Mouse (Mus musculus): ENCODE results near the gene Plcd3. TPM values are rescaled to one million over a fixed set of nuclear protein-coding genes. Genes with fewer than 3 reads are reported as not detected.

Plcd3 gene
- total and polyA plus RNA-seq, 2 experiments = 1.0 to 2.0 TPM

GRCm38 (mm10) chr11:103066191-103067050 lies 35.0 kb downstream of the Plcd3 start:
- DNase-seq (ENCODE audit: extremely low read depth, low read depth, low spot score) = peak; percentile 51

GRCm38 (mm10) chr11:103058499-103059085 lies 42.9 kb downstream of the Plcd3 start:
- Histone ChIP-seq H3K4me3 (ENCODE audit: insufficient read depth, low read depth, low read length) (no peak overlapping the region), H3K79me2 (ENCODE audit: control insufficient read depth, insufficient read depth, low read length) (no peaks in the 10 kb centered on the region), H3K27ac (replicated peaks; ENCODE audit: insufficient read depth, low read depth, low read length) (no peak overlapping the region), H3K4me1 (ENCODE audit: control insufficient read depth, insufficient read depth, low read length) (no peaks in the 10 kb centered on the region), H3K27me3 (ENCODE audit: control insufficient read depth, insufficient read depth, low read length) (no peaks in the 10 kb centered on the region), H3K9ac (ENCODE audit: low read depth, low read length) (no peak overlapping the region), H3K36me3 (ENCODE audit: control insufficient read depth, insufficient read depth, low read length) (peaks cover 67% of the 10 kb centered on the region)
- DNase-seq (ENCODE audit: extremely low read depth, low read depth, low spot score) = no peak
- 79% methylated on average over 3 of the region's 3 CpGs for WGBS
- TF ChIP-seq CTCF (IDR thresholded peaks at IDR 0.05; ENCODE audit: low read depth, low read length) (no peak), POLR2A (IDR thresholded peaks at IDR 0.05; ENCODE audit: extremely low read depth, insufficient read depth, low read length) (no peak)

More at GRCm38 (mm10) chr11:103066191-103067050, 35.0 kb downstream of the Plcd3 start:
- Histone ChIP-seq H3K27me3 (ENCODE audit: control insufficient read depth, insufficient read depth, low read length) (no peaks in the 10 kb centered on the region), H3K4me1 (ENCODE audit: control insufficient read depth, insufficient read depth, low read length) (peaks cover 7% of the 10 kb centered on the region; the same call in 1 of the 2 replicates), H3K4me3 (ENCODE audit: insufficient read depth, low read depth, low read length) (no peak overlapping the region), H3K36me3 (ENCODE audit: control insufficient read depth, insufficient read depth, low read length) (peaks cover 52% of the 10 kb centered on the region), H3K27ac (replicated peaks; ENCODE audit: insufficient read depth, low read depth, low read length) (no peak overlapping the region), H3K79me2 (ENCODE audit: control insufficient read depth, insufficient read depth, low read length) (no peaks in the 10 kb centered on the region), H3K9ac (ENCODE audit: low read depth, low read length) (no peak overlapping the region)
- 80% methylated on average over 14 of the region's 14 CpGs for WGBS
- TF ChIP-seq POLR2A (IDR thresholded peaks at IDR 0.05; ENCODE audit: extremely low read depth, insufficient read depth, low read length) (no peak), CTCF (IDR thresholded peaks at IDR 0.05; ENCODE audit: low read depth, low read length) (no peak)

GRCm38 (mm10) chr11:103056636-103057035 lies 44.8 kb downstream of the Plcd3 start:
- Histone ChIP-seq H3K4me1 (ENCODE audit: control insufficient read depth, insufficient read depth, low read length) (no peaks in the 10 kb centered on the region), H3K27me3 (ENCODE audit: control insufficient read depth, insufficient read depth, low read length) (no peaks in the 10 kb centered on the region), H3K4me3 (ENCODE audit: insufficient read depth, low read depth, low read length) (no peak overlapping the region), H3K79me2 (ENCODE audit: control insufficient read depth, insufficient read depth, low read length) (no peaks in the 10 kb centered on the region), H3K27ac (replicated peaks; ENCODE audit: insufficient read depth, low read depth, low read length) (no peak overlapping the region), H3K9ac (ENCODE audit: low read depth, low read length) (no peak overlapping the region), H3K36me3 (ENCODE audit: control insufficient read depth, insufficient read depth, low read length) (peaks cover 58% of the 10 kb centered on the region)
- DNase-seq (ENCODE audit: extremely low read depth, low read depth, low spot score) = no peak
- 96% methylated on average over 7 of the region's 7 CpGs for WGBS
- TF ChIP-seq POLR2A (IDR thresholded peaks at IDR 0.05; ENCODE audit: extremely low read depth, insufficient read depth, low read length) = no peak
- TF ChIP-seq CTCF (IDR thresholded peaks at IDR 0.05; ENCODE audit: low read depth, low read length) = no peak

GRCm38 (mm10) chr11:103054798-103055197 lies 46.7 kb downstream of the Plcd3 start:
- no peak overlapping the region for H3K27ac ChIP-seq (replicated peaks; ENCODE audit: insufficient read depth, low read depth, low read length)
- H3K27me3 ChIP-seq (ENCODE audit: control insufficient read depth, insufficient read depth, low read length) = no peaks in the 10 kb centered on the region
- 47% methylated on average over 6 of the region's 6 CpGs for WGBS
- TF ChIP-seq CTCF (IDR thresholded peaks at IDR 0.05; ENCODE audit: low read depth, low read length) = peak; percentile 40
- no peak for TF ChIP-seq POLR2A (IDR thresholded peaks at IDR 0.05; ENCODE audit: extremely low read depth, insufficient read depth, low read length)
- no peak overlapping the region for H3K9ac ChIP-seq (ENCODE audit: low read depth, low read length)
- H3K79me2 ChIP-seq (ENCODE audit: control insufficient read depth, insufficient read depth, low read length) = no peaks in the 10 kb centered on the region
- H3K4me1 ChIP-seq (ENCODE audit: control insufficient read depth, insufficient read depth, low read length) = no peaks in the 10 kb centered on the region
- no peak overlapping the region for H3K4me3 ChIP-seq (ENCODE audit: insufficient read depth, low read depth, low read length)
- DNase-seq (ENCODE audit: extremely low read depth, low read depth, low spot score) = peak; percentile 53
- H3K36me3 ChIP-seq (ENCODE audit: control insufficient read depth, insufficient read depth, low read length) = peaks cover 45% of the 10 kb centered on the region

- Histone ChIP-seq H3K4me3 (ENCODE audit: insufficient read depth, low read depth, low read length) (no peak overlapping the region), H3K9ac (ENCODE audit: low read depth, low read length) (no peak overlapping the region), H3K36me3 (ENCODE audit: control insufficient read depth, insufficient read depth, low read length) (peaks cover 34% of the 10 kb centered on the region), H3K4me1 (ENCODE audit: control insufficient read depth, insufficient read depth, low read length) (no peaks in the 10 kb centered on the region), H3K79me2 (ENCODE audit: control insufficient read depth, insufficient read depth, low read length) (no peaks in the 10 kb centered on the region), H3K27me3 (ENCODE audit: control insufficient read depth, insufficient read depth, low read length) (no peaks in the 10 kb centered on the region), H3K27ac (replicated peaks; ENCODE audit: insufficient read depth, low read depth, low read length) (no peak overlapping the region)
- DNase-seq (ENCODE audit: extremely low read depth, low read depth, low spot score) = no peak
- WGBS = 85% methylated on average over 18 of the region's 18 CpGs
- TF ChIP-seq CTCF (IDR thresholded peaks at IDR 0.05; ENCODE audit: low read depth, low read length) = no peak
- TF ChIP-seq POLR2A (IDR thresholded peaks at IDR 0.05; ENCODE audit: extremely low read depth, insufficient read depth, low read length) = no peak
These were observed 48.0 kb downstream of the Plcd3 start for GRCm38 (mm10) chr11:103053191-103054076.
